Mouse (Mus musculus): ENCODE data around the gene Extl2. TPM values are rescaled to one million over a fixed set of nuclear protein-coding genes. Genes with fewer than 3 reads are reported as not detected.

Gene Extl2
- 1 to 10 TPM; 7.3 to 7.4 TPM for total RNA-seq (2023)

DNA sequence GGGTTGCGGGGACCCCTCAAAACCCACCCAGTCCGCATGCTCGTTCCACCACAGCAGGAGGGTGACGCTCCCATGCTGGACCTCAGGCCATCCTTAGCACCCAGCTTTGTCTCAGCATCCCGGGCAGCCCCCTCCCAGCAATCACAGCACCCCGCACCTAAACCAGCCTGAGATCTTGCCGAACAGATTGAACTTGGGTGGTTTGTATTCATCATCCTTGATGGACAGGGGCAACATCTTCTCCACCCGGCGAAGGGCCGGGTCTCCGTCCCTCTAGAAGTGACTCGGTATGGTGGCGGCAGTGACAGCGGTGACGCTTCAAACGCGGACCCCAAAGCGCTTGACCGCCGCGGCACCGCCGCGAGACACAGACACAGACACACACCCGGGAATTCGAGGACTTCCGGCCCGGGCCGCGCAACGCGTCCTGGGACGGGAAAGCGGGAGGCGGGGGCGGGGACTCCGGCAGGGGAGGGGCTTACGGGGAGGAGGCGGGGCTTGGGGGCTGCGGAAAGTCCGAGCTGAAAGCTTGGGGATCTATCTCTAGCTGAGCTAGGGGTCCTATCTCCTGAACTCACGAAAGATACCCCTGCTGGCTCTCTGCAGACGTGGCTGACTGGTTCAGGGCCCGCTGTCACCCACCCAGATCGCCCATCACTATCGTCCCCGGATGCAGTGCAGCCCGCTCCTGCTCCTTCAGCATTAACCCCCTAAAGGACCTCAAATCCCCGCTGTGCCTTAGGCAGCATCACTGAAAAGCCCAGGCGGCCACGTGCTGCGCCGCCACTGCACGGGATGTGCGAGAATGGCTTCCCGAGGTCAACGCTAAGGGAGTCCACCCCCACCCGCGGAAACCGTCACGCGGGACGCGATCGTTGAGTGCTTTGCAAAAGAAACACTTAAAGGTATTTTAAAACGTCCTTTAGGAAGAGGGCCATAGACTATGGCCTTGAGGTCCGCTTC is at the start of gene Extl2, which contains the start of gene Slc30a7:
Gene Extl2, plus strand, starts transcription at position 485 of the 963 bp plus-strand sequence.
Gene Slc30a7, minus strand, starts transcription at position 429 of the 963 bp plus-strand sequence.

Other genes starting within 250 kb of the Extl2 start
- gene Dph5, start 119.6 kb upstream of the Extl2 start, total RNA-seq (2023) = 1 to 10 TPM; 5.3 to 6.9 TPM
- gene Slc30a7, start 56 bp upstream of the Extl2 start, total RNA-seq (2023) = 10 to 100 TPM; 26.2 to 27.1 TPM
- 10 to 100 TPM; 33.2 to 42.6 TPM for gene Vcam1, start 122.2 kb downstream of the Extl2 start, total RNA-seq (2023)
- gene Gpr88, start 246.0 kb downstream of the Extl2 start, total RNA-seq (2023) = not detected